Mouse (Mus musculus) monocyte, adult 2 months (primary cell): ENCODE measurements around the gene Gm21411.
"Not testable (repeated sequence)": the region's sequence is repeated elsewhere in the genome, so short reads cannot be mapped to it uniquely, and the experiment has no call there.

Experiments
- DNase-seq, 2 experiments: peaks; one replicate each; pipeline ENCODE4 v3.0.0; 2022; ENCODE audit warnings: low spot score in 2 of 2, low read depth in 1 of 2

Gm21411 gene

GRCm38 (mm10) chr4:146909386-146910137, at the start of gene Gm21411:
Gene Gm21411 (minus strand): TSS chr4:146909590.
- not testable (repeated sequence) for DNase-seq

- not testable (repeated sequence) for DNase-seq
Measured at GRCm38 (mm10) chr4:146941691-146942090, 32.3 kb upstream of the Gm21411 start.

- DNase-seq: no peak
Measured at GRCm38 (mm10) chr4:146932311-146933082, 23.1 kb upstream of the Gm21411 start.

- DNase-seq: no peak
Measured at GRCm38 (mm10) chr4:146915196-146915595, 5.8 kb upstream of the Gm21411 start.

- DNase-seq: not testable (repeated sequence)
Measured at GRCm38 (mm10) chr4:146908131-146908530, 1.3 kb downstream of the Gm21411 start.

- DNase-seq: not testable (repeated sequence)
Measured at GRCm38 (mm10) chr4:146904782-146905181, 4.6 kb downstream of the Gm21411 start.

- DNase-seq: not testable (repeated sequence)
Measured at GRCm38 (mm10) chr4:146903126-146903525, 6.3 kb downstream of the Gm21411 start.
